In the genomic region with DNA sequence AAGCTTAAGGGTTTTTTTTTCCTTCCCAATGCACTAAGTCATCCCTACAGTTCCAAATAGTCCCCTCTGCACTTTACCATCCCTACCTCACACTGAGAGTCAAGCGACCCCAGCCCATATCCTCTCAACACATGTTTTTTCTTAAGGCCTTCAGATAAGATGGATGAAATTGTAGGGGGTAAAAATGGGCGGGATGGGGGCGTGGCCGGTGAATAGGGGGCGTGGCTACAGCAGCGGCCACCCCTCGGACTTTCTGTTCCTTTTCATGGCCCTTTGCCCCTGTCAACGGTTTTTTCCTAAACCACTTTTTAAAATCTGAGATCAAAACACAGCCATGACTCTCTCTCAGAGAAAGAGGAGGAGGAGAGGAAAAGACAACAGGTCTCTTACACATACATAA, we compare ENCODE assay signal across 22 mouse cellular contexts. TPM values are rescaled to one million over a fixed set of nuclear protein-coding genes. Genes with fewer than 3 reads are reported as not detected.
DNase-seq lines count a peak whose midpoint lies in the region; ATAC-seq lines count a peak whose summit lies in the region.
"Had no signal": no experiment of that assay in that cellular context is flagged by ENCODE, and none has a peak within 500 bp of the region (broad histone marks: within the 10 kb centered on the region; RNA-seq: fewer than 3 reads in every experiment).

No protein-coding gene starts in this region.

- peaks cover 79% of the 10 kb centered on the region for H3K4me1 ChIP-seq in hindbrain, embryonic 10.5 days (replicated peaks)
- peaks cover 28% of the 10 kb centered on the region for H3K4me1 ChIP-seq in hindbrain, embryonic 12.5 days
- H3K4me1 ChIP-seq in liver, embryonic 12.5 days = peaks cover 31% of the 10 kb centered on the region
- peaks cover 6% of the 10 kb centered on the region; the same call in 1 of the 2 replicates for H3K4me1 ChIP-seq in intestine, embryonic 16.5 days (ENCODE audit: control insufficient read depth, insufficient read depth, low read length)

- no peak overlapping the region for H3K9ac ChIP-seq in hindbrain, embryonic 12.5 days
- H3K9ac ChIP-seq in liver, embryonic 12.5 days = 0 out of 2 replicates have a peak overlapping the region, but pooled peaks have one; percentile 15
- no peak overlapping the region for H3K9ac ChIP-seq in intestine, embryonic 16.5 days (ENCODE audit: low read depth, low read length)
- H3K9ac ChIP-seq: heart, embryonic 13.5 days; limb, embryonic 13.5 days; lung, embryonic 15.5 days; midbrain, embryonic 13.5 days; stomach, embryonic 15.5 days had no signal

- ATAC-seq in hindbrain, embryonic 12.5 days (ENCODE audit: low FRiP score) = no peak
- no peak for ATAC-seq in liver, embryonic 12.5 days
- ATAC-seq in intestine, embryonic 16.5 days = no peak
- ATAC-seq: midbrain, embryonic 13.5 days had no signal

- no peak overlapping the region for H3K4me3 ChIP-seq in hindbrain, embryonic 10.5 days
- no peak overlapping the region for H3K4me3 ChIP-seq in hindbrain, embryonic 12.5 days
- 0 out of 2 replicates have a peak overlapping the region, but pooled peaks have one; percentile 18 for H3K4me3 ChIP-seq in liver, embryonic 12.5 days
- no peak overlapping the region for H3K4me3 ChIP-seq in intestine, embryonic 16.5 days (ENCODE audit: low read length)
- H3K4me3 ChIP-seq: heart, embryonic 13.5 days; limb, embryonic 13.5 days; lung, embryonic 15.5 days; midbrain, embryonic 13.5 days; myocyte; stomach, embryonic 15.5 days had no signal

- peaks cover 6% of the 10 kb centered on the region for H3K9me3 ChIP-seq in hindbrain, embryonic 10.5 days
- 0 out of 2 replicates have a peak, but pooled peaks cover 3% of the 10 kb centered on the region for H3K9me3 ChIP-seq in hindbrain, embryonic 12.5 days (replicated peaks)
- H3K9me3 ChIP-seq in liver, embryonic 12.5 days (replicated peaks) = 0 out of 2 replicates have a peak, but pooled peaks cover 4% of the 10 kb centered on the region
- H3K9me3 ChIP-seq in intestine, embryonic 16.5 days (ENCODE audit: control insufficient read depth, low read length) = peaks cover 5% of the 10 kb centered on the region; the same call in 1 of the 2 replicates
- H3K9me3 ChIP-seq: lung, embryonic 15.5 days; midbrain, embryonic 13.5 days; stomach, embryonic 15.5 days had no signal

- WGBS in hindbrain, embryonic 10.5 days = 8% methylated on average over 8 of the region's 8 CpGs
- 5% methylated on average over 8 of the region's 8 CpGs for WGBS in hindbrain, embryonic 12.5 days
- 11% methylated on average over 8 of the region's 8 CpGs for WGBS in liver, embryonic 12.5 days (ENCODE audit: insufficient replicate concordance)
- WGBS in intestine, embryonic 16.5 days = 18% methylated on average over 8 of the region's 8 CpGs

- H3K27ac ChIP-seq in hindbrain, embryonic 10.5 days = peak overlapping the region; percentile 72
- H3K27ac ChIP-seq in hindbrain, embryonic 12.5 days = no peak overlapping the region
- H3K27ac ChIP-seq in liver, embryonic 12.5 days = peak overlapping the region; percentile 72; the same call in 1 of the 2 replicates
- no peak overlapping the region for H3K27ac ChIP-seq in intestine, embryonic 16.5 days (ENCODE audit: low read length)
- H3K27ac ChIP-seq: heart, embryonic 13.5 days; limb, embryonic 13.5 days; lung, embryonic 15.5 days; macrophage; midbrain, embryonic 13.5 days; stomach, embryonic 15.5 days had no signal

- H3K4me2 ChIP-seq in hindbrain, embryonic 12.5 days (replicated peaks) = no peak overlapping the region
- H3K4me2 ChIP-seq in liver, embryonic 12.5 days = peak overlapping the region; percentile 43
- no peak overlapping the region for H3K4me2 ChIP-seq in intestine, embryonic 16.5 days (ENCODE audit: low read depth, low read length)
- H3K4me2 ChIP-seq: heart, embryonic 13.5 days; limb, embryonic 13.5 days; lung, embryonic 15.5 days; midbrain, embryonic 13.5 days; stomach, embryonic 15.5 days had no signal

- no peaks in the 10 kb centered on the region for H3K27me3 ChIP-seq in hindbrain, embryonic 10.5 days (ENCODE audit: insufficient read depth, poor library complexity, severe bottlenecking)
- no peaks in the 10 kb centered on the region for H3K27me3 ChIP-seq in hindbrain, embryonic 12.5 days
- 0 out of 2 replicates have a peak, but pooled peaks cover 6% of the 10 kb centered on the region for H3K27me3 ChIP-seq in liver, embryonic 12.5 days (replicated peaks)
- no peaks in the 10 kb centered on the region for H3K27me3 ChIP-seq in intestine, embryonic 16.5 days (replicated peaks; ENCODE audit: control insufficient read depth, insufficient read depth, low read length)

- DNase-seq in hindbrain, embryonic 10.5 days (ENCODE audit: low spot score) = peak; percentile 51
- peak; percentile 19 for DNase-seq in thymus, postnatal 4 days
- DNase-seq in thymus, postnatal 10 days (ENCODE audit: low spot score in 2 of 2) = no peak
- DNase-seq in ovary, postnatal 36 days (ENCODE audit: low spot score) = no peak
- DNase-seq in adrenal gland, adult 18-20 months (ENCODE audit: low spot score in 2 of 2) = no peak
- DNase-seq: adrenal gland, adult 8-10 months; cerebellum, adult 8-10 months; heart, adult 18-20 months; kidney, adult 2 months; kidney, postnatal 10 days had no signal

- peaks cover 38% of the 10 kb centered on the region for H3K36me3 ChIP-seq in hindbrain, embryonic 10.5 days
- H3K36me3 ChIP-seq in hindbrain, embryonic 12.5 days = 0 out of 2 replicates have a peak, but pooled peaks cover 5% of the 10 kb centered on the region
- H3K36me3 ChIP-seq in liver, embryonic 12.5 days = 0 out of 2 replicates have a peak, but pooled peaks cover 7% of the 10 kb centered on the region
- no peaks in the 10 kb centered on the region for H3K36me3 ChIP-seq in intestine, embryonic 16.5 days (ENCODE audit: control insufficient read depth, insufficient read depth, low read length)
- H3K36me3 ChIP-seq: limb, embryonic 13.5 days; midbrain, embryonic 13.5 days; stomach, embryonic 15.5 days had no signal

RNA-seq across cellular contexts. Expression of a gene that starts 49.8 kb away (rescaled TPM):
- polyA plus RNA-seq in hindbrain, embryonic 10.5 days (2016; fragmentation: Nextera tagmentation; extraction: Ambion mirVana) = 0.46 and 0.97 TPM in 2 replicates
- polyA plus RNA-seq in hindbrain, embryonic 12.5 days (2016; fragmentation: Nextera tagmentation; extraction: Ambion mirVana) = 0.98 and 1.2 TPM in 2 replicates
- 0.43 and 0.59 TPM in 2 replicates for polyA plus RNA-seq in liver, embryonic 12.5 days (2016; fragmentation: Nextera tagmentation; extraction: Ambion mirVana)
- 2.9 and 4.0 TPM in 2 replicates for polyA plus RNA-seq in intestine, embryonic 16.5 days (2015; fragmentation: Nextera tagmentation; extraction: Ambion mirVana)
- 10 to 100 TPM; 24.5 to 55.3 TPM for total RNA-seq in adrenal gland, adult 18-20 months (2021)
- total RNA-seq: neutrophil, adult 5-6 weeks had no signal
- polyA plus RNA-seq: C2C12, macrophage had no signal

Comparison
In these comparisons a context has a peak if more than half of its experiments do, and no peak if none do; other contexts are left out.
1. DNase-seq: peak in hindbrain, embryonic 10.5 days (single experiment) and thymus, postnatal 4 days (single experiment); none in thymus, postnatal 10 days (0 of 2), ovary, postnatal 36 days (single experiment) and adrenal gland, adult 18-20 months (0 of 2).
2. H3K27ac ChIP-seq: peak in hindbrain, embryonic 10.5 days (single experiment) and liver, embryonic 12.5 days (single experiment); none in hindbrain, embryonic 12.5 days (single experiment) and intestine, embryonic 16.5 days (single experiment).